ENCODE assay signal across 12 mouse cellular contexts in genomic region chr2:62459241-62460174, GRCm38 (mm10). TPM values are rescaled to one million over a fixed set of nuclear protein-coding genes. Genes with fewer than 3 reads are reported as not detected.
A peak's percentile ranks its signal among the peaks of the same experiment; 100 is the strongest.
DNase-seq lines count a peak whose midpoint lies in the region; ATAC-seq lines count a peak whose summit lies in the region.
"Had no signal": no experiment of that assay in that cellular context is flagged by ENCODE, and none has a peak within 500 bp of the region (broad histone marks: within the 10 kb centered on the region; RNA-seq: fewer than 3 reads in every experiment).

No protein-coding gene starts in this region.

- intact Hi-C loops in heart, postnatal 10 days (cut with DNase I): loop anchor here (2.0 to 10.0 kb wide), 4 partner anchors 169 to 817 kb away; no protein-coding TSS in a partner anchor

- ATAC-seq in granulocyte monocyte progenitor cell, adult 5-6 weeks (replicated peaks; ENCODE audit: poor library complexity, severe bottlenecking): peak; percentile 18

- peak; percentile 24 to 53 for DNase-seq in cerebellum, postnatal 10 days
- no peak for DNase-seq in cerebellum, adult 9-11 months
- peak; percentile 12 to 35 for DNase-seq in heart, postnatal 10 days
- DNase-seq in heart, adult 11 months: no peak
- peak; percentile 88 for DNase-seq in A20 (ENCODE audit: low read depth, low spot score)
- DNase-seq in yolk sac, embryonic 10.5 days (ENCODE audit: low spot score): no peak
- no peak for DNase-seq in kidney, postnatal 14 days
- DNase-seq: cerebellum, postnatal 25 days; gastrocnemius, postnatal 25 days; liver; thymus, adult 18-20 months had no signal

RNA-seq across cellular contexts. Expression of gene Gcg, which starts 23.9 kb away (rescaled TPM):
- total RNA-seq in heart, postnatal 10 days (2021): not detected
- total RNA-seq in granulocyte monocyte progenitor cell, adult 5-6 weeks (2014; fragmentation: Nextera tagmentation): not detected in 2 replicates
- total RNA-seq in granulocyte monocyte progenitor cell, adult 5-6 weeks (2017): not detected in 2 replicates
- total RNA-seq: gastrocnemius, postnatal 25 days had no signal

RNA-seq across cellular contexts. Expression of gene Dpp4, which starts 47.5 kb away (rescaled TPM):
- total RNA-seq in heart, postnatal 10 days (2021): 1 to 10 TPM; 5.1 to 8.7 TPM
- 11.0 and 13.8 TPM in 2 replicates for total RNA-seq in granulocyte monocyte progenitor cell, adult 5-6 weeks (2014; fragmentation: Nextera tagmentation)
- total RNA-seq in granulocyte monocyte progenitor cell, adult 5-6 weeks (2017): 14.6 and 15.2 TPM in 2 replicates

Comparison
In these comparisons a context has a peak if more than half of its experiments do, and no peak if none do; other contexts are left out.
1. DNase-seq: peak in cerebellum, postnatal 10 days (2 of 2), heart, postnatal 10 days (2 of 2) and A20 (single experiment); none in cerebellum, adult 9-11 months (single experiment), heart, adult 11 months (single experiment), yolk sac, embryonic 10.5 days (single experiment) and kidney, postnatal 14 days (single experiment).